Mouse (Mus musculus) CH12.LX (cell line): ENCODE results near the gene Arhgap33.

Source experiments
- CHD1 ChIP-seq: IDR thresholded peaks from 2 replicates; pipeline ENCODE4 v1.6.1; 2012; ENCODE audit warnings: low read depth, low read length, improper control_type of control experiment, inconsistent platforms
- CHD2 ChIP-seq: IDR thresholded peaks from 2 replicates; pipeline ENCODE4 v1.6.1; 2011; ENCODE audit warnings: low read length, improper control_type of control experiment
- CTCF ChIP-seq, 2 experiments: IDR thresholded peaks in 1 of 2; conservative IDR thresholded peaks in 1 of 2; 2 replicates each; pipeline ENCODE4 v1.5.1; 2011 to 2012; ENCODE audit warnings: low read depth in 2 of 2, low read length in 2 of 2, improper control_type of control experiment in 1 of 2, inconsistent platforms in 1 of 2, mild to moderate bottlenecking in 1 of 2, moderate library complexity in 1 of 2
- E2F4 ChIP-seq: IDR thresholded peaks from 2 replicates; pipeline ENCODE4 v1.6.1; 2011; ENCODE audit warnings: low read depth, low read length, improper control_type of control experiment; ENCODE audit not compliant: insufficient replicate concordance
- EP300 ChIP-seq: IDR thresholded peaks from 2 replicates; pipeline ENCODE4 v1.6.1; 2011; ENCODE audit warnings: low read length, improper control_type of control experiment
- GABPA ChIP-seq: IDR thresholded peaks from 2 replicates; pipeline ENCODE4 v1.6.1; 2012; ENCODE audit warnings: low read depth, low read length, improper control_type of control experiment, inconsistent platforms; ENCODE audit not compliant: insufficient replicate concordance
- MAX ChIP-seq: IDR thresholded peaks from 2 replicates; pipeline ENCODE4 v1.6.1; 2011; ENCODE audit warnings: low read length, improper control_type of control experiment
- POLR2A ChIP-seq: IDR thresholded peaks from 2 replicates; pipeline ENCODE4 v1.6.1; 2011; ENCODE audit warnings: low read depth, mild to moderate bottlenecking, improper control_type of control experiment, low read length
- RCOR1 ChIP-seq: conservative IDR thresholded peaks from 2 replicates; pipeline ENCODE4 v1.6.1; 2012; ENCODE audit warnings: low read depth, mild to moderate bottlenecking, inconsistent platforms, low read length, improper control_type of control experiment
- SIN3A ChIP-seq: IDR thresholded peaks from 2 replicates; pipeline ENCODE4 v1.6.1; 2012; ENCODE audit warnings: low read length, improper control_type of control experiment, inconsistent platforms
- TCF12 ChIP-seq: IDR thresholded peaks from 2 replicates; pipeline ENCODE4 v1.6.1; 2014; ENCODE audit warnings: low read depth, mild to moderate bottlenecking, inconsistent platforms, low read length, improper control_type of control experiment
- ZKSCAN1 ChIP-seq: IDR thresholded peaks from 2 replicates; pipeline ENCODE4 v1.6.1; 2012; ENCODE audit warnings: low read depth, inconsistent platforms, low read length, improper control_type of control experiment, borderline replicate concordance
- ZNF384 ChIP-seq: IDR thresholded peaks from 2 replicates; pipeline ENCODE4 v1.6.1; 2012; ENCODE audit warnings: low read depth, low read length, improper control_type of control experiment, inconsistent platforms

DNA sequence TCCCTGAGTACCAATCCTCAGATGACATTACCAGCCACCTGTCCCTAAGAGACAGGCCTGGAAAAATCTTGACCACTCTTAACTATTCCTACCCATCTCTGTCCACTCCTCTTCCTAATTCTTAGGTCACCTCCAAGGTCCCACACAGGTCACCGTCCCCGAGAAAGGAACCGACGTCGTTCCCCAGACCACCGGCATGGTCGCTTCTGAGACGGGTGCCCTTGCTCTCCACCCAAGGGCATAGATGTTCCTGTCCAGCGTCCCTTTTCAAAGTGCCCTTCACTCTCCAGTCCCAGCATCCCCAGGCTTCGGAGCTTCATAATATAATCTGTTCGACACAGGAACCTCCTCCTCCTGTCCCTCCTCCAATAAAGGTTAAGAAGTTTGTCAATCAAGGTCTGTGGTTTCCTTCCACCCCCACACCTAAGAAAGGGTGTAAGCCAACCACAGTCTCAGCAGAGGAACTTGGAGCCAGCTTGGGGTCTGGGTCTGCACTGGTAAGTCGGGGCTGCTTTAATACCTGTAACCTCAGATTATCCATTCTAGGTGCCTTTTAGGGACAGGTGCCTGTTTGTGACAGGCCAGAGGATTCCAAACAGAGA lies 30.2 kb upstream of the Arhgap33 start, which contains the start of gene Igflr1:
- TF ChIP-seq POLR2A, result no peak
- no peak for TF ChIP-seq CTCF (conservative IDR thresholded peaks at IDR 0.05 in 1 of 2, IDR thresholded peaks at IDR 0.05 in 1 of 2; ENCODE audit: low read depth in 2 of 2, low read length in 2 of 2)
- TF ChIP-seq MAX, result no peak
- no peak for TF ChIP-seq CHD1
- TF ChIP-seq ZNF384, result no peak
- TF ChIP-seq CHD2, result no peak
- no peak for TF ChIP-seq EP300
- no peak for TF ChIP-seq E2F4
- TF ChIP-seq TCF12, result no peak
- TF ChIP-seq SIN3A, result no peak
- no peak for TF ChIP-seq RCOR1
- TF ChIP-seq ZKSCAN1, result no peak
- TF ChIP-seq GABPA, result no peak
